Mouse (Mus musculus): ENCODE data around the gene Copa. TPM values are rescaled to one million over a fixed set of nuclear protein-coding genes. Genes with fewer than 3 reads are reported as not detected.

The Copa gene
- total RNA-seq, 2 experiments from 2014 or later: 155 to 162 TPM

- peak; percentile 49 to 66 for DNase-seq (ENCODE audit: low spot score in 2 of 2)
- intact Hi-C loops (cut with DNase I): no loop called here
These were observed 46.8 kb downstream of the Copa start for GRCm38 (mm10) chr1:172129108-172129507.

- intact Hi-C loops (cut with DNase I): no loop called here
- DNase-seq (ENCODE audit: low spot score in 2 of 2): no peak
These were observed 47.5 kb downstream of the Copa start for GRCm38 (mm10) chr1:172129780-172130179.

- intact Hi-C loops (cut with DNase I): no loop called here
- no peak for DNase-seq (ENCODE audit: low spot score in 2 of 2)
These were observed 50.0 kb downstream of the Copa start for GRCm38 (mm10) chr1:172132319-172132718.

GRCm38 (mm10) chr1:172133535-172133934 lies 51.2 kb downstream of the Copa start:
- DNase-seq (ENCODE audit: low spot score in 2 of 2): no peak
- intact Hi-C loops (cut with DNase I): no loop called here

- intact Hi-C loops (cut with DNase I): no loop called here
- DNase-seq (ENCODE audit: low spot score in 2 of 2): no peak
These were observed 51.7 kb downstream of the Copa start for GRCm38 (mm10) chr1:172134072-172134471.

GRCm38 (mm10) chr1:172140160-172140559 lies 57.8 kb downstream of the Copa start:
- no peak for DNase-seq (ENCODE audit: low spot score in 2 of 2)
- intact Hi-C loops (cut with DNase I): no loop called here

GRCm38 (mm10) chr1:172140825-172141224 lies 58.5 kb downstream of the Copa start:
- intact Hi-C loops (cut with DNase I): no loop called here
- no peak for DNase-seq (ENCODE audit: low spot score in 2 of 2)

DNA sequence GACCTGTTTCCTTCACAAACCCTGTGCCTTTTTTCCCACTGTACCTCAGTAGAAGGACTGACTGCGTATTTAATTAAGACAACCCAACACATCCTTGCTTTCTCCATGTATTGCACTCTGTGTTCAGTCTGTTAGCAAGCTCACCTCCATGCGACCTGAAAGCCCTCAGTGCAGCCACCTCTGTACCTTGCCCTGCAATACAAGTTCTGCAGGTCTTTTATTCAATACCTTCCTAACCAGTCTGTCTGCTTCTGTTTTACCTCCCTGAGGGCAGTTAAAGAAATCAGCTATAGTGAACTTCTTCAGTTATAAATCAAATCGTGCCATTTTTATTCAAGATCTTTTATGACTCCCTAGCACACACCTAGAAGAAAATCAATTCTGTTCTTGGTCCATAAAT lies 59.2 kb downstream of the Copa start:
- intact Hi-C loops (cut with DNase I): no loop called here
- DNase-seq (ENCODE audit: low spot score in 2 of 2): no peak

DNA sequence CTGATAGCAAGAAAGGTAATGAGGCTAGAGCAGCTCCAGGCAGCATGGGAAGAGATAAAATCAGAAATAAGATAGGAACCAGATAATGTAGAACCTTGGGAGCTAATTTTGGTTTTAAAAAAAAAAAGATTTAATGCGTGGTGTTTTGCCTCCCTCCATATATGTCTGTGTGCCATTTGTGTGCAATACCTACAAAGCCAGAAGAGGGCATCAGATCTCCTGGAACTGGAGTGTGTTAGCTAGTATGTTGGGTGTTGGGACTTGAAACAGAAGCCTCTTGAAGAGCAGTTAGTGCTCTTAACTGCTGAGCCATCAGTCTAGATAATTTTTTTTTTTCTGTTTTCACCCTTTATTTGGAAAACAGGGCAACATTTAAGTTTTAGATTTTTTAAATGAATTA lies 61.2 kb downstream of the Copa start:
- DNase-seq (ENCODE audit: low spot score in 2 of 2): peak; percentile 77 to 88
- intact Hi-C loops (cut with DNase I): no loop called here

GRCm38 (mm10) chr1:172147835-172148278 lies 65.5 kb downstream of the Copa start, which contains the start of gene Dcaf8:
TSS of gene Dcaf8 (plus strand) at chr1:172148084.
- peak; percentile 95 for DNase-seq (ENCODE audit: low spot score in 2 of 2)
- intact Hi-C loops (cut with DNase I): loop anchor here (5.0 kb wide), 2 partner anchors 69 to 164 kb away; partner anchors contain the start of gene Casq1

GRCm38 (mm10) chr1:172148279-172148954 lies 66.1 kb downstream of the Copa start:
- peak; percentile 26 to 35 for DNase-seq (ENCODE audit: low spot score in 2 of 2)
- intact Hi-C loops (cut with DNase I): loop anchor here (5.0 kb wide), 2 partner anchors 69 to 164 kb away; partner anchors contain the start of gene Casq1

DNA sequence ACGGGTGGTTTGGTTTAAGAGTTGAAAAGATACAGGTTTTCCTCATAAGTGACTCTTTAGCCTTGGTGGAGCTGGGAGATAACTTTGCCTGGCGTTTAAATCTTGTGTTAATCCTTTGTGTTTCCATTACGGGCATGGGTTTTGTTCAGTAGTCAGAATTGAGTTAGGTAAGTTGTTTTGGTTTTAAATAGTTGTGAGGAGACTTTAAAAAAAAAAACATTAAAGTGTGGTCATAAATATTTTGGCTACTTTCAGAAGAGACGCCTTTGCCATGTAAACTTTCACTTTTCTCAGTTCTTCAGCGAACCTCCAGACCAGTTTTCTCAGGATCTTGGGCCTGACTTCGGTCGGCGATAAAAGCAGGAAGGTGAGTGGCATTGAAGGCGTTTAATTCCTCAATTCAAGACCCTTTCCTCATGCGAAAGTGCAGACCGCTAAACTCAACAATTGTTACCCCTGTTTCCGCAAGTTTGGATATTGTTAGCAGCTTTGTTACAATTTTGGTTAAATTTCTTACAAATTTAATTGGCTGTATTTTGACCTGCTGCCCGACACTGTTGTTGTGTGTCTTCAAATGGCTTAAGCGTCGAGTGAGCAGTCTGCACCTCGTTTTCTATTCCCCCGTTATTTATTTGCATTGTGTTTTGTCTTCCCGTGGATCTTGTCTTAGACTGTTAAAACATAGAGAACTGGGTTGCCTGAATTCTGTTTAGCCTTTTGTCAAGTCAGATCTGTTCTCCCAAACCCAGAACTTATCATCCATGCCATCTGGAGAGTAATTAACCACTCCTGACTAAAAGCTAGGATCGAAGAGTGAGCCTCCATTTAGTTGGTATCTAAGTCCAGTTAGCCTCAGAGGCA lies 66.9 kb downstream of the Copa start:
- intact Hi-C loops (cut with DNase I): loop anchor here (5.0 kb wide), 2 partner anchors 68 to 163 kb away; partner anchors contain the start of gene Casq1
- no peak for DNase-seq (ENCODE audit: low spot score in 2 of 2)

DNA sequence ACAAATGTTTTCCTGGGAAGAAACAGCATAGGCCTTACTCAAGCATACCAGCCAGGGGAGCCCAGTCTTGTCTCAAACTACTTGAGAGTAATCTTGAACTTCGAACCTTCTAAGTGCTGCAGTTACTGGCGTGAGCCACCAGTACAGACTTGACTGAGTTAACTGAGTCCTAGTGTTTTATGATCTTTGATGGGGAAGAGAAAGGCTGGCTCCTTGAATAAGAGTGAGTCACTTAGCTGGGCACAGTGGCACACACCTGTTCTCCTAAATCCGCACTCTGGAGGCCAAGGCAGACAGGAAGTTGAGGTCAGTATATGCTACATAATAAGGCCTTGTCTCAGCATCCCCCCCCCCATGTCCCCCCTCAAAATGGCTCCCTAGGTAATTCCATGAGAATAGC lies 72.2 kb downstream of the Copa start:
- intact Hi-C loops (cut with DNase I): no loop called here
- no peak for DNase-seq (ENCODE audit: low spot score in 2 of 2)

DNA sequence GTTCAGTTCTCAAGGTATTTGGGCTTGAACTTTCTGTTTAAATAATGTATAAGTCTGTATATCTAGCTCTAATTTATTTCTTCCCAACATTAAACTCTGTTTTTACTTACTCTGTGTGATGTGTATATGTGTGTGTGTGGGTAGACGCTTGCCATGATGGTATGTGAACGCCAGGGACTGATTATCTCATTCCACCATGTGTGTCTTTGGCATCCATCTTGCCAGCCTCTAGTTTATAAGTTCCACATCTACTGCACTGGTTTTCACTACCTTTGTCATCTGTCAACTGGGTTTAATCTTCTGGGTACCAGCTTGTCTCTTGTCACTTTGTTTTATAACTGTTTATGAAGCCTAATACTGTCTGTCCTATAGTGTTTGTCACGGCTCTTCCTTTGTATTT lies 73.2 kb downstream of the Copa start:
- intact Hi-C loops (cut with DNase I): no loop called here
- no peak for DNase-seq (ENCODE audit: low spot score in 2 of 2)

DNA sequence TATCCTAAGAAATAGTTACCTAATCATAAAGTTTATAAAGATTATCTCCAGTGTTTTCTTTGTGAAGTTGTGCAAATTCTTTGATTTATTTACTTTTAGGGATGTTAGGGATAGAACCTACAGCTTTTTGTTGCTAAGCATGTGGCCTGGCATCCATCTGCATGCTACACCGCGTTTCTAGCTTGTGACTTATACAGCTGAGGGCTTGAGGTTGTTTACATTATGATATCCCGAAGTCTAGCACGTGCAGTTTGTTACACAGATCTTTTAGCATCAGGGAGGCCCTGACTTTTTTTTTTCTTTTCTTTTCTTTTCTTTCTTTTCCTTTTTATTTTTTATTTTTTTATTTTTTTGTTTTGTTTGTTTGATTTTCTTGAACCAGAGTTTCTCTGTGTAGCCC lies 77.6 kb downstream of the Copa start:
- no peak for DNase-seq (ENCODE audit: low spot score in 2 of 2)
- intact Hi-C loops (cut with DNase I): no loop called here

GRCm38 (mm10) chr1:172160508-172160907 lies 78.2 kb downstream of the Copa start:
- DNase-seq (ENCODE audit: low spot score in 2 of 2): no peak
- intact Hi-C loops (cut with DNase I): no loop called here

DNA sequence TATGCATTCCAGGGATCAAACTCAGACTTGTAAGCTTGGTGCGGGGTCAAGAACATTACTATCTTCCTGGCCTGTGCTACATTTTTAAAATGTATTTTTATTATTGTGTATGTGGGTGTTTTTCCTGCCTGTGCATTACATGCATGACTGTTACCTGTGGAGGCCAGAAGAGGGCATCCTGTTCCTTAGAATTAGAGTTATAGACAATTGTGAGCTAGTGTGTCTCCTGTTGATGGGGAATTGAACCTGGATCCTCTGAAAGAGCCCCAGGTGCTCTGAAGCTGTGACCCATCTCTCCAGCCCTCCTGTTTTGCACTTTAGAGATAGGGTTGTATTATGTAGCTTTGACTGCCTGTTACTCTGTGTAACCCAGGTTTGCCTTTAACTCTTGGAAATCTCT lies 79.7 kb downstream of the Copa start:
- DNase-seq (ENCODE audit: low spot score in 2 of 2): peak; percentile 42 to 43
- intact Hi-C loops (cut with DNase I): no loop called here

DNA sequence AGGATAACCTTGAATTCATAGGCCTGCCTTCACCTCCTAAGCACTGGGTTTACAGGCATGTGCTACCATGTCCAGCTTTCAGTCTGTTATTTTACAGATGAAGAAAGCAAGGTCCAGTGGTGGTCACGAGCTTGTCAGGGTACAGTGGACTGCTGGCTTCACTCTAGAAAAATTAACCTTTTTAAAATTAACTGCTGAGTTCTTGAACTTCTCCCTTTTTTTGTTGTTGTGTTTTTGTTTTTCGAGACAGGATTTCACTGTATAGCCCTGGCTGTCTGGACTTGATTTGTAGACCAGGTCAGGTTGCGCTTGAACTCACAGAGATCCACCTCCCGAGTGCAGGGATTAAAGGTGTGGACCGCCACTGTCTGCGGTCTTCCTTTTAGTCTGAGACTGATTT lies 80.6 kb downstream of the Copa start:
- DNase-seq (ENCODE audit: low spot score in 2 of 2): no peak

DNA sequence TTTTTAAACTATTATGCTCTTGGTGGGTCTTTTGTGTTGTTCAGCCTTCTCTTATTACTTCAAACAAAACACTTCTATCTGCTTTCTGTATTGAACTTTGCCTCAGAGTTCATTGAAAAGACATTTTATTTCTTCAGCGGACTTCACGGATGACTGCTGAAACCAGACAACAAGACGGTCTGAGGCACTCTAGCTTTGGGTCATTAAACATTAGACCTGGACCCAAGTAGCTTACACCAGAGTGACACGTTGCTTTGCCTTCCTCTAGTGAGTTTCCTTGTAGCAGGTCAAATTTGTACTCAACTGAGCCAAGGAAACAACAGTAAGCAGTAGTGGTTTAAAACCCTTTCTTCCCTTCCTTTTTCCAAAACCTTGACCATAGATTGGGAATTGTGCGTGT lies 85.6 kb downstream of the Copa start:
- no peak for DNase-seq (ENCODE audit: low spot score in 2 of 2)
- intact Hi-C loops (cut with DNase I): no loop called here

More for the DNA sequence above, 80.6 kb downstream of the Copa start:
- intact Hi-C loops (cut with DNase I): no loop called here

DNA sequence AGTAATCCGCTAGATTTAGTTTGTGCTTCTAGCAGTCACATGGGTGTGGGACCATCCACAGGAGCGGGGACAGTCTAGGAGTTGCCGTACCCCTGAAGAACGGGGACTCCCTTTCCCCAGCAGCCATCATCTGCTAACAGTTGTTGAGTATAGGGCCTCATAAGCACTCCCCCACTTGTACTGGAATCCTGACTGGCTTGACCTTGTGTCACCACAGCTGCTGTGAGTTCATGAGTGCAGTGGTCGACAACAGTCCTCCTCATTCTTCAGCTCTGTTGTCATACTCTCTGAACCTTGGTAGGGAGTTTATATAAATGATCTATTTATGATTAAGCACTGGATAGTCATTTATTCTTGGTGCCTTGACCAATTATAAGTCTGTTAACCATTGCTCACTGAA lies 87.5 kb downstream of the Copa start:
- intact Hi-C loops (cut with DNase I): no loop called here
- DNase-seq (ENCODE audit: low spot score in 2 of 2): no peak

All from left cerebral cortex, postnatal 14 days (tissue).